Mouse (Mus musculus) thymus, adult 2 months (tissue): ENCODE data around the gene Gna15. TPM values are rescaled to one million over a fixed set of nuclear protein-coding genes. Genes with fewer than 3 reads are reported as not detected.

Experiments
- DNase-seq: peaks from one replicate; pipeline ENCODE4 v3.0.0; 2021
- H3K27ac ChIP-seq: fragments of 200-500 bp; 2 replicates; pipeline ENCODE4 v1.5.1; 2012; ENCODE audit warnings: low read length, control low read depth; ENCODE audit not compliant: control insufficient read depth, insufficient read depth
- H3K27me3 ChIP-seq: fragments of 200-500 bp; 2 replicates; pipeline ENCODE4 v1.6.1; 2012; ENCODE audit warnings: mild to moderate bottlenecking, low read length, moderate library complexity, mixed read lengths; ENCODE audit not compliant: control insufficient read depth, insufficient read depth
- H3K36me3 ChIP-seq: fragments of 200-500 bp; 2 replicates; pipeline ENCODE4 v1.6.1; 2012; ENCODE audit warnings: mild to moderate bottlenecking, low read length, moderate library complexity; ENCODE audit not compliant: control insufficient read depth, insufficient read depth
- H3K4me1 ChIP-seq: fragments of 200-500 bp; replicated peaks from 2 replicates; pipeline ENCODE4 v1.6.1; 2012; ENCODE audit warnings: low read length; ENCODE audit not compliant: control insufficient read depth, insufficient read depth
- H3K4me3 ChIP-seq: fragments of 200-500 bp; 2 replicates; pipeline ENCODE4 v1.5.1; 2012; ENCODE audit warnings: mild to moderate bottlenecking, low read length, control low read depth, moderate library complexity; ENCODE audit not compliant: control insufficient read depth, insufficient read depth
- CTCF ChIP-seq: fragments of 200-500 bp; IDR thresholded peaks from 2 replicates; pipeline ENCODE4 v1.5.1; 2012; ENCODE audit warnings: mild to moderate bottlenecking, control low read depth, low read length, moderate library complexity, borderline replicate concordance; ENCODE audit not compliant: control insufficient read depth, poor library complexity, insufficient read depth; ENCODE audit errors: extremely low read depth
- POLR2A ChIP-seq: fragments of 200-500 bp; IDR thresholded peaks from 2 replicates; pipeline ENCODE4 v1.6.1; 2012; ENCODE audit warnings: mild to moderate bottlenecking, low read length, control low read depth, moderate library complexity; ENCODE audit not compliant: control insufficient read depth, poor library complexity, insufficient read depth; ENCODE audit errors: extremely low read depth
- WGBS: fragments of 180-500 bp; shearing (Covaris S2); methylation state at CpG from one replicate; pipeline ENCODE4 v1.1.7; 2018; 5-methylcytosine and 5-hydroxymethylcytosine counted together
- polyA plus RNA-seq: library from polyadenylated mRNA; depleted of rRNA; stranded (reverse); fragments of >200 nt; gene quantifications from 2 replicates; pipeline ENCODE4 v1.2.3, GENCODE M21; 2012; rRNA removed

Gna15 gene
- polyA plus RNA-seq, 1 experiment: 10.6 TPM

GRCm38 (mm10) chr10:81456983-81457563 is 67.0 kb downstream of the Gna15 start:
- no peaks in the 10 kb centered on the region for H3K36me3 ChIP-seq
- WGBS: 28% methylated on average over 12 of the region's 12 CpGs
- peaks cover 3% of the 10 kb centered on the region; the same call in 1 of the 2 replicates for H3K4me1 ChIP-seq
- H3K27ac ChIP-seq: no peak overlapping the region
- peaks cover 10% of the 10 kb centered on the region; the same call in 1 of the 2 replicates for H3K27me3 ChIP-seq
- DNase-seq: no peak
- TF ChIP-seq POLR2A (no peak), CTCF (no peak)
- no peak overlapping the region for H3K4me3 ChIP-seq

GRCm38 (mm10) chr10:81455181-81455895 is 68.7 kb downstream of the Gna15 start, which contains the start of gene Nfic:
Nfic (minus strand) TSS chr10:81455635.
- no peak within 1 kb of the TSS for H3K27ac ChIP-seq
- no peak for DNase-seq
- H3K4me3 ChIP-seq: no peak within 1 kb of the TSS
- no peaks in the 10 kb centered on the region for H3K36me3 ChIP-seq
- WGBS: 75% methylated on average over 28 of the region's 28 CpGs
- H3K27me3 ChIP-seq: peaks cover 11% of the 10 kb centered on the region; the same call in 1 of the 2 replicates
- TF ChIP-seq POLR2A (no peak), CTCF (no peak)
- no peaks in the 10 kb centered on the region for H3K4me1 ChIP-seq

GRCm38 (mm10) chr10:81454106-81454505 is 69.9 kb downstream of the Gna15 start:
- WGBS: 62% methylated on average over 2 of the region's 2 CpGs
- DNase-seq: no peak
- no peaks in the 10 kb centered on the region for H3K4me1 ChIP-seq
- TF ChIP-seq CTCF (no peak), POLR2A (no peak)
- H3K27ac ChIP-seq: no peak overlapping the region
- peaks cover 11% of the 10 kb centered on the region; the same call in 1 of the 2 replicates for H3K27me3 ChIP-seq
- H3K36me3 ChIP-seq: no peaks in the 10 kb centered on the region
- H3K4me3 ChIP-seq: no peak overlapping the region

- Histone ChIP-seq H3K36me3 (no peaks in the 10 kb centered on the region), H3K4me3 (no peak overlapping the region), H3K4me1 (no peaks in the 10 kb centered on the region), H3K27ac (no peak overlapping the region), H3K27me3 (peaks cover 11% of the 10 kb centered on the region; the same call in 1 of the 2 replicates)
- DNase-seq: no peak
- no peak for TF ChIP-seq CTCF
- no peak for TF ChIP-seq POLR2A
- 8% methylated on average over 14 of the region's 14 CpGs for WGBS
Observed at GRCm38 (mm10) chr10:81452947-81453288, 71.1 kb downstream of the Gna15 start.

Other genes with a start within 250 kb of the Gna15 start
- gene Tjp3, start 232.6 kb downstream of the Gna15 start, polyA plus RNA-seq: 27.5 and 34.5 TPM in 2 replicates
- 212 and 239 TPM in 2 replicates for gene Pip5k1c, start 231.3 kb downstream of the Gna15 start, polyA plus RNA-seq
- 89.3 and 89.6 TPM in 2 replicates for gene Cactin, start 203.1 kb downstream of the Gna15 start, polyA plus RNA-seq
- gene Tbxa2r, start 195.5 kb downstream of the Gna15 start, polyA plus RNA-seq: 310 and 312 TPM in 2 replicates
- 0.70 and 0.82 TPM in 2 replicates for gene Gipc3, start 181.0 kb downstream of the Gna15 start, polyA plus RNA-seq
- gene Hmg20b, start 173.7 kb downstream of the Gna15 start, polyA plus RNA-seq: 199 and 209 TPM in 2 replicates
- 65.3 and 85.5 TPM in 2 replicates for gene Mfsd12, start 166.7 kb downstream of the Gna15 start, polyA plus RNA-seq
- 12.7 TPM in 2 replicates for gene 4930404N11Rik, start 158.4 kb downstream of the Gna15 start, polyA plus RNA-seq
- gene Fzr1, start 145.7 kb downstream of the Gna15 start, polyA plus RNA-seq: 181 and 201 TPM in 2 replicates
- gene Dohh, start 139.8 kb downstream of the Gna15 start, polyA plus RNA-seq: 119 and 123 TPM in 2 replicates
- gene Gm48551, start 139.8 kb downstream of the Gna15 start, polyA plus RNA-seq: 4.1 and 5.3 TPM in 2 replicates
- gene Gm48552, start 135.2 kb downstream of the Gna15 start, polyA plus RNA-seq: 7.5 and 8.4 TPM in 2 replicates
- gene Smim24, start 131.2 kb downstream of the Gna15 start, polyA plus RNA-seq: 49.7 and 51.1 TPM in 2 replicates
- 26.3 and 26.7 TPM in 2 replicates for gene Nfic, start 68.6 kb downstream of the Gna15 start, polyA plus RNA-seq
- gene Celf5, start 41.5 kb downstream of the Gna15 start, polyA plus RNA-seq: 4.3 and 5.1 TPM in 2 replicates
- gene Ncln, start 27.8 kb downstream of the Gna15 start, polyA plus RNA-seq: 332 and 337 TPM in 2 replicates
- gene S1pr4, start 24.1 kb downstream of the Gna15 start, polyA plus RNA-seq: 84.3 and 87.2 TPM in 2 replicates
- 73.1 and 81.0 TPM in 2 replicates for gene Gna11, start 21.0 kb upstream of the Gna15 start, polyA plus RNA-seq
- 3,110 and 3,125 TPM in 2 replicates for gene Aes, start 35.3 kb upstream of the Gna15 start, polyA plus RNA-seq
- gene Tle2, start 50.3 kb upstream of the Gna15 start, polyA plus RNA-seq: 100 and 115 TPM in 2 replicates
- 22.5 and 28.8 TPM in 2 replicates for gene Tle6, start 76.8 kb upstream of the Gna15 start, polyA plus RNA-seq
- gene BC025920, start 82.0 kb upstream of the Gna15 start, polyA plus RNA-seq: 2.8 and 3.3 TPM in 2 replicates
- 81.9 and 84.7 TPM in 2 replicates for gene Sirt6, start 103.6 kb upstream of the Gna15 start, polyA plus RNA-seq
- gene Ankrd24, start 104.3 kb upstream of the Gna15 start, polyA plus RNA-seq: 16.3 and 19.1 TPM in 2 replicates
- 0.75 and 0.94 TPM in 2 replicates for gene Gm10778, start 124.8 kb upstream of the Gna15 start, polyA plus RNA-seq
- gene Zfp433, start 180.6 kb upstream of the Gna15 start, polyA plus RNA-seq: 1.4 and 1.8 TPM in 2 replicates
- gene Gm3055, start 246.9 kb upstream of the Gna15 start, polyA plus RNA-seq: 0.22 and 0.24 TPM in 2 replicates